7 mouse cellular contexts compared by ENCODE assay signal in genomic region chr3:51559594-51560450, GRCm38 (mm10). TPM values are rescaled to one million over a fixed set of nuclear protein-coding genes. Genes with fewer than 3 reads are reported as not detected.
DNase-seq lines count a peak whose midpoint lies in the region; ATAC-seq lines count a peak whose summit lies in the region.

No protein-coding gene starts in this region.

- peak overlapping the region; percentile 92 for H3K9ac ChIP-seq in intestine, embryonic 15.5 days
- H3K9ac ChIP-seq in midbrain, embryonic 12.5 days (replicated peaks) = peak overlapping the region; percentile 92

- H3K27me3 ChIP-seq in intestine, embryonic 15.5 days (replicated peaks) = no peaks in the 10 kb centered on the region
- H3K27me3 ChIP-seq in limb, embryonic 10.5 days (ENCODE audit: low read depth, poor library complexity, severe bottlenecking) = peaks cover 12% of the 10 kb centered on the region
- H3K27me3 ChIP-seq in midbrain, embryonic 12.5 days = peaks cover 14% of the 10 kb centered on the region; the same call in 1 of the 2 replicates

- peak overlapping the region; percentile 89 for H3K4me3 ChIP-seq in intestine, embryonic 15.5 days (replicated peaks)
- peak overlapping the region; percentile 90 for H3K4me3 ChIP-seq in limb, embryonic 10.5 days
- H3K4me3 ChIP-seq in midbrain, embryonic 12.5 days = peak overlapping the region; percentile 91

- no peaks in the 10 kb centered on the region for H3K9me3 ChIP-seq in intestine, embryonic 15.5 days
- H3K9me3 ChIP-seq in limb, embryonic 10.5 days (replicated peaks) = no peaks in the 10 kb centered on the region
- H3K9me3 ChIP-seq in midbrain, embryonic 12.5 days = no peaks in the 10 kb centered on the region

- DNase-seq in adrenal gland, adult 2 months = peak; percentile 91
- DNase-seq in embryo, embryonic 10.5 days (ENCODE audit: low spot score) = peak; percentile 87
- peak; percentile 86 for DNase-seq in gastrocnemius, postnatal 25 days
- DNase-seq in limb, embryonic 10.5 days (ENCODE audit: low spot score) = peak; percentile 88
- peak; percentile 59 for DNase-seq in spleen, adult 12 weeks (ENCODE audit: low spot score)

- peak overlapping the region; percentile 96 for H3K27ac ChIP-seq in intestine, embryonic 15.5 days
- peak overlapping the region; percentile 97 for H3K27ac ChIP-seq in limb, embryonic 10.5 days
- peak overlapping the region; percentile 95 for H3K27ac ChIP-seq in midbrain, embryonic 12.5 days (replicated peaks)

- WGBS in intestine, embryonic 15.5 days = under 1% methylated on average over 70 of the region's 80 CpGs
- WGBS in limb, embryonic 10.5 days = under 1% methylated on average over 77 of the region's 80 CpGs
- WGBS in midbrain, embryonic 12.5 days = under 1% methylated on average over 66 of the region's 80 CpGs

- peak overlapping the region; percentile 99 for H3K4me2 ChIP-seq in intestine, embryonic 15.5 days (replicated peaks)
- peak overlapping the region; percentile 72 for H3K4me2 ChIP-seq in midbrain, embryonic 12.5 days (replicated peaks)

- peak; percentile 72 for ATAC-seq in intestine, embryonic 15.5 days
- peak; percentile 81 for ATAC-seq in midbrain, embryonic 12.5 days (ENCODE audit: low FRiP score, low read depth)

- no peaks in the 10 kb centered on the region for H3K36me3 ChIP-seq in intestine, embryonic 15.5 days
- peaks cover 8% of the 10 kb centered on the region; the same call in 1 of the 2 replicates for H3K36me3 ChIP-seq in limb, embryonic 10.5 days
- no peaks in the 10 kb centered on the region for H3K36me3 ChIP-seq in midbrain, embryonic 12.5 days

- peaks cover 12% of the 10 kb centered on the region; the same call in 1 of the 2 replicates for H3K4me1 ChIP-seq in intestine, embryonic 15.5 days (replicated peaks)
- H3K4me1 ChIP-seq in limb, embryonic 10.5 days = peaks cover 36% of the 10 kb centered on the region
- H3K4me1 ChIP-seq in midbrain, embryonic 12.5 days = peaks cover 26% of the 10 kb centered on the region

RNA-seq across cellular contexts. Expression of gene Setd7, which starts 0.9 kb away (rescaled TPM):
- total RNA-seq in adrenal gland, adult 2 months (2021) = 10 to 100 TPM; 37.2 to 53.2 TPM
- 14.2 and 17.6 TPM in 2 replicates for polyA plus RNA-seq in adrenal gland, adult 2 months (2012; rRNA removed)
- total RNA-seq in gastrocnemius, postnatal 25 days (2021) = 100 to 1,000 TPM; 131 to 158 TPM
- 2.4 and 2.9 TPM in 2 replicates for polyA plus RNA-seq in intestine, embryonic 15.5 days (2015; fragmentation: Nextera tagmentation; extraction: Ambion mirVana)
- polyA plus RNA-seq in limb, embryonic 10.5 days (2016; fragmentation: Nextera tagmentation; extraction: Ambion mirVana) = 2.7 and 4.8 TPM in 2 replicates
- polyA plus RNA-seq in midbrain, embryonic 12.5 days (2016; fragmentation: Nextera tagmentation; extraction: Ambion mirVana) = 3.5 and 4.4 TPM in 2 replicates

Comparison
In these comparisons a context has a peak if more than half of its experiments do, and no peak if none do; other contexts are left out.
1. Peak in every context shown above with its lines: DNase-seq, ATAC-seq, H3K4me3 ChIP-seq and H3K27ac ChIP-seq.